Mouse (Mus musculus): Measurements from ENCODE around the gene Sgpl1.

DNA sequence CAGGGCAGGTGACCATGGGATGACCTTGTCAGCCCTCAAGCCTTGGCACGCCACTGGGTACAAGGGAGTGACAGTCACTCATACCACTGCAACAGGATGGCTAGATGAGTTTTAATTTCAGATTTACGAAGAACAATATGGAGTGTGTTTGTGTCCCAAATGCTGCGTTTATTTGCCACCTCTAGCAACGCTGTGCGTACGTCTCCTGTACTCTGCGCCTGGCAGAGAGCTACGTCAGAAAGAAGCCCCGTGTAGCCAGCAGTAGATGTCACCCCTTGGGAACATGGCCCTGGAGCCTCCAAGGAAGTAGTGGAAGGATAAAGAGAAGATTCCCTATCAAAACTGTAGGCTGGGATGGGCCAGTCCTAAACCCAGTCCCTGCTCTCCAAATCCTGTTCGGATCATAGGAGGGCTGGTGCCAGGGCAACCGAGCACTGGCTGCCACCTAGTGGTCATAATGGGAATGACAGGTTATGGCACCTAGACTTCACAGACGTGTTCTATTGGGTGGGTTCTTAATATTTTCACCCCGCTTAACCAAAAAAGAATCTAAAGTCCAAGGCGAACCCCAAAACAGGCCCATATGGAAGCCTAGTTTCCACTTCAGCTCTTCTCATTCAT, 95.4 kb downstream of the Sgpl1 start:
- TF ChIP-seq CTCF (IDR thresholded peaks at IDR 0.05; ENCODE audit: borderline replicate concordance, insufficient read depth, low read length) (peak; percentile 95), POLR2A (IDR thresholded peaks at IDR 0.05; ENCODE audit: low read depth, low read length) (no peak)

All from embryonic fibroblast, embryonic 13.5 days (primary cell).